Mouse (Mus musculus): ENCODE results near the gene Zbtb1.

- TF ChIP-seq CTCF (IDR thresholded peaks at IDR 0.05; ENCODE audit: low read depth, low read length): no peak
- TF ChIP-seq POLR2A (IDR thresholded peaks at IDR 0.05; ENCODE audit: extremely low read depth, insufficient read depth, low read length): no peak
Measured at GRCm38 (mm10) chr12:76366276-76366675, 3.8 kb upstream of the Zbtb1 start.

Measured in liver, adult 2 months (tissue).